Mouse (Mus musculus): ENCODE data around the gene Lypd6b. TPM values are rescaled to one million over a fixed set of nuclear protein-coding genes. Genes with fewer than 3 reads are reported as not detected.

Lypd6b gene
- polyA plus RNA-seq, 1 experiment, result 6.0 TPM

- TF ChIP-seq POLR2A (IDR thresholded peaks at IDR 0.05; ENCODE audit: insufficient read depth, low read length), result no peak
- no peak for TF ChIP-seq CTCF (IDR thresholded peaks at IDR 0.05; ENCODE audit: low read depth, low read length)
- TF ChIP-seq EP300 (IDR thresholded peaks at IDR 0.05; ENCODE audit: insufficient read depth, low read depth, low read length), result no peak
- Histone ChIP-seq H3K9me3 (replicated peaks; ENCODE audit: control insufficient read depth, insufficient read depth, low read length, poor library complexity, severe bottlenecking) (no peaks in the 10 kb centered on the region), H3K9ac (ENCODE audit: low read depth, poor library complexity, severe bottlenecking) (no peak overlapping the region), H3K27me3 (ENCODE audit: control insufficient read depth, insufficient read depth, low read length, poor library complexity, severe bottlenecking) (no peaks in the 10 kb centered on the region), H3K4me3 (ENCODE audit: low read depth, low read length) (no peak overlapping the region), H3K4me1 (ENCODE audit: control insufficient read depth, insufficient read depth, low read length) (no peaks in the 10 kb centered on the region), H3K27ac (ENCODE audit: insufficient read depth, low read length) (no peak overlapping the region), H3K36me3 (ENCODE audit: control insufficient read depth, insufficient read depth, low read length, poor library complexity, severe bottlenecking) (no peaks in the 10 kb centered on the region)
Measured at GRCm38 (mm10) chr2:49856161-49856564, 68.7 kb downstream of the Lypd6b start.

GRCm38 (mm10) chr2:49856584-49856983, 69.1 kb downstream of the Lypd6b start:
- Histone ChIP-seq H3K27ac (ENCODE audit: insufficient read depth, low read length) (no peak overlapping the region), H3K27me3 (ENCODE audit: control insufficient read depth, insufficient read depth, low read length, poor library complexity, severe bottlenecking) (no peaks in the 10 kb centered on the region)
- TF ChIP-seq EP300 (IDR thresholded peaks at IDR 0.05; ENCODE audit: insufficient read depth, low read depth, low read length) (no peak), POLR2A (IDR thresholded peaks at IDR 0.05; ENCODE audit: insufficient read depth, low read length) (no peak), CTCF (IDR thresholded peaks at IDR 0.05; ENCODE audit: low read depth, low read length) (no peak)

DNA sequence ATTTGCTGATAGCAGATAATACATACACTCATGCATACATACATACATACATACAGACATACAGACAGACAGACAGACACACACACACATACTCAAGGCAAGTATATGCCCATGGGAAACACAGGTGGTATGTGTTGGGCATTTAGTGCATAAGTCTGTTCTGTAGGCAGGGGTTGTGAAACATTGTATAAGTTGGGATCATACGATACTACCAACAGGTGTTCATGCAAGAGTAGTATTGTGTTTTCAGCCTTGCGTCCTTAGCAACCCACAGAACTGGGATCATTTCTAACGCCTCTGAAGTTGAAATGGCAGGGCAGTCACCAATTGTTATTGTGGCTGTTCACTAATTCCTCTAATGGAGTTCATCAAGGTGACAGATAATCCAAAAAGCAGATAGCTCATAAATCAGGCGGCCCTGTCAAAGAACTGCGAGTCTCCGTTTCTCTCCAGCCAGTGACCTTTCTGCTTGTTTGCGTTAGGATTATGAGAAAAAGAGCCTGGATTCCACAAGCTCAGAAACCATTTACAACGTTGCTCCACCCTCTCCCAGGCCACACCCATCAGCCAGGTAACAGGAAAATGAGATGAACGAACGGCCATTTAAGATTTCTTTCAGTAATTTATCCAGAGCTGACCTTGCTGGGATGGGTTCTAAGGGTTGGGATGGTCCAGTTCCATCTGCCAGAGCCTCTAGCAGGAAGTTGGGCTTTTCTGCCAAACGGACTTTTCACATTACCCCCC, 72.9 kb downstream of the Lypd6b start:
- no peak for TF ChIP-seq CTCF (IDR thresholded peaks at IDR 0.05; ENCODE audit: low read depth, low read length)
- Histone ChIP-seq H3K27me3 (ENCODE audit: control insufficient read depth, insufficient read depth, low read length, poor library complexity, severe bottlenecking) (no peaks in the 10 kb centered on the region), H3K4me1 (ENCODE audit: control insufficient read depth, insufficient read depth, low read length) (no peaks in the 10 kb centered on the region), H3K36me3 (ENCODE audit: control insufficient read depth, insufficient read depth, low read length, poor library complexity, severe bottlenecking) (no peaks in the 10 kb centered on the region), H3K9me3 (replicated peaks; ENCODE audit: control insufficient read depth, insufficient read depth, low read length, poor library complexity, severe bottlenecking) (no peaks in the 10 kb centered on the region), H3K27ac (ENCODE audit: insufficient read depth, low read length) (no peak overlapping the region), H3K9ac (ENCODE audit: low read depth, poor library complexity, severe bottlenecking) (no peak overlapping the region), H3K4me3 (ENCODE audit: low read depth, low read length) (no peak overlapping the region)

More at GRCm38 (mm10) chr2:49856584-49856983, 69.1 kb downstream of the Lypd6b start:
- Histone ChIP-seq H3K9me3 (replicated peaks; ENCODE audit: control insufficient read depth, insufficient read depth, low read length, poor library complexity, severe bottlenecking) (no peaks in the 10 kb centered on the region), H3K4me3 (ENCODE audit: low read depth, low read length) (no peak overlapping the region), H3K4me1 (ENCODE audit: control insufficient read depth, insufficient read depth, low read length) (no peaks in the 10 kb centered on the region), H3K36me3 (ENCODE audit: control insufficient read depth, insufficient read depth, low read length, poor library complexity, severe bottlenecking) (no peaks in the 10 kb centered on the region), H3K9ac (ENCODE audit: low read depth, poor library complexity, severe bottlenecking) (no peak overlapping the region)

DNA sequence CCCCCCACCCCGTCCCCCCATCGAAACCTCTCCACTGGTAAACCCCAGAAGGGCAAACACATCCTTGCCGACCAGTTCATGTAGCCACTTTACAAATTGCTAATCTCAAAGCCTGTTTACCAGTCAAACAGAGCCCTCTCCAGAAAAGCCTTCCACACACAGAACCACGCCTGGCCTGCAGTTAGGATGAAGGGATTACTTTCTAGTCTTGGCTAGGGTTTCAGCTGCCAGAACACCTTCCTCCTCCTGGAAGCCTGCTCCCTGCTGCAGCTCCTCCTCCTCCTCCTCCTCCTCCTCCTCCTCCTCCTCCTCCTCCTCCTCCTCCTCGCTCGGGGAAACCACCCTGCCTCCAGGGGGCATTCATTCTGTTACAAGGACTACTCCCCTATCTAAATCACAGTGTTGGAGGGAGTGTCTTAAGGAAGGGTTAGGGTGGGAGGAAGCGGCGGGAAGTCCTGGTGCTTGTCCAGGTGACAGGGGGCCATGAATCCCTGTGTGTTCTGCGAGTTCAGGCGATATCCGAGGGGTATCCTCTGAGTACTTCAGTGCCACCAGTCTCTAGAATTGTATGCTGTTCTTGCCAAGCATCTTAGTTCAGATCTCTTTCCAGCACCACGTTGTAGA, 73.6 kb downstream of the Lypd6b start:
- Histone ChIP-seq H3K9ac (ENCODE audit: low read depth, poor library complexity, severe bottlenecking) (no peak overlapping the region), H3K36me3 (ENCODE audit: control insufficient read depth, insufficient read depth, low read length, poor library complexity, severe bottlenecking) (no peaks in the 10 kb centered on the region), H3K27me3 (ENCODE audit: control insufficient read depth, insufficient read depth, low read length, poor library complexity, severe bottlenecking) (no peaks in the 10 kb centered on the region), H3K4me1 (ENCODE audit: control insufficient read depth, insufficient read depth, low read length) (no peaks in the 10 kb centered on the region), H3K4me3 (ENCODE audit: low read depth, low read length) (no peak overlapping the region), H3K27ac (ENCODE audit: insufficient read depth, low read length) (no peak overlapping the region), H3K9me3 (replicated peaks; ENCODE audit: control insufficient read depth, insufficient read depth, low read length, poor library complexity, severe bottlenecking) (no peaks in the 10 kb centered on the region)
- no peak for TF ChIP-seq EP300 (IDR thresholded peaks at IDR 0.05; ENCODE audit: insufficient read depth, low read depth, low read length)
- TF ChIP-seq CTCF (IDR thresholded peaks at IDR 0.05; ENCODE audit: low read depth, low read length), result no peak
- TF ChIP-seq POLR2A (IDR thresholded peaks at IDR 0.05; ENCODE audit: insufficient read depth, low read length), result no peak

DNA sequence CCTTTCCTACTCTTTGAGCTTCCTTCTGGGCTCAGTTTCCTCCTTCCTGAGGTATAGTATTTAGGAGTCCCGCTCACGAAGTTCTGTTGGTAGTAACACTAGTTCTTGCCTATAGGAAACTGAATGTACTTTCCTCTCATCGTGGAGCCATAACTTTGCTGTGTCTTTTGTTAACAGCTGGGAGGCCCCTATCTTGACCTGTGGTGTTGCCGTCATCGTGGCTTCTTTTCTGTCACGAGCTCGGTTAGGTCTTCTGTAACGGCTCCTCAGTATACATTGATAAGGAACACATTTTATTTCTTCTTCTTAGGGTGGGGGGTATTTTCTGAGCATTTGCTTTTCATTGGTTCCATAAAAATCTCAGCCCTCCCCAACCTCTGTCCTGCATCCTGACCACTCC, 74.2 kb downstream of the Lypd6b start:
- Histone ChIP-seq H3K9ac (ENCODE audit: low read depth, poor library complexity, severe bottlenecking) (no peak overlapping the region), H3K9me3 (replicated peaks; ENCODE audit: control insufficient read depth, insufficient read depth, low read length, poor library complexity, severe bottlenecking) (no peaks in the 10 kb centered on the region), H3K4me1 (ENCODE audit: control insufficient read depth, insufficient read depth, low read length) (no peaks in the 10 kb centered on the region), H3K36me3 (ENCODE audit: control insufficient read depth, insufficient read depth, low read length, poor library complexity, severe bottlenecking) (no peaks in the 10 kb centered on the region), H3K27me3 (ENCODE audit: control insufficient read depth, insufficient read depth, low read length, poor library complexity, severe bottlenecking) (no peaks in the 10 kb centered on the region), H3K4me3 (ENCODE audit: low read depth, low read length) (no peak overlapping the region), H3K27ac (ENCODE audit: insufficient read depth, low read length) (no peak overlapping the region)
- TF ChIP-seq POLR2A (IDR thresholded peaks at IDR 0.05; ENCODE audit: insufficient read depth, low read length), result no peak
- TF ChIP-seq CTCF (IDR thresholded peaks at IDR 0.05; ENCODE audit: low read depth, low read length), result no peak
- TF ChIP-seq EP300 (IDR thresholded peaks at IDR 0.05; ENCODE audit: insufficient read depth, low read depth, low read length), result no peak

DNA sequence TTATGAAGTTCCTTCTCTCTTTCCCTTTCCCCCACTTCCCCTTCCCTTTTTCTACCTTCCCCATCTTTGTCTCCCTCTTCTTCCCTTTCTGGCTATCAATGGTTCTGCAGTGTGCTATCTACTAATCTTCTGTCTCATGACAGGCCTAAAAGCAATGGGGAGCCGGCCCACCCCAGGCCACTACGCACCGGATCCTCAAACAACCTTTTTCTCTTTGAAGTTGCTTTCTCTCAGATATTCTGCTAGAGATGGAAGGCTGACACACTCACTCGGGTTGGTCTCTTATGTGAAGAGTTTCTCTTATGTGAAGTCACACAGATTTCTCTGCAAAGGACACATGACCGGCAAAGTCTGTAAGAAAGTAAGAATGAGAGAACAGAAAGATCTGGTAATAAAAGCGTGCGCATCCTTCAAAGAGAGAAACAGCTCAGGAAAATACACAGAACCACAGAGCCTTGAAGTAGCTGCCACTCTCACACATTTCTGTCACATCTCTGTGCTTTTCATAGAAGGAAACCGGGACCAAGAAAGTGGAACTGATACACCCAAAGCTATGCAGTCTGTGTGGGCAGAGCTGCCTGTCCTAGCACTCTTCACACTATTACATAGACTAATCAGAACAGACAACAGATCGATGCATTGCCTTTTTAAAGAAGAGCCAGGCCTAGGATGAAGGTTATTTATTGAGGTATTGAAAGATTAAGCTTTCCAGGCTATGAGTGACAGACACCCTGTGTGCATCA, 80.8 kb downstream of the Lypd6b start:
- H3K27me3 ChIP-seq (ENCODE audit: control insufficient read depth, insufficient read depth, low read length, poor library complexity, severe bottlenecking), result no peaks in the 10 kb centered on the region
- no peaks in the 10 kb centered on the region for H3K36me3 ChIP-seq (ENCODE audit: control insufficient read depth, insufficient read depth, low read length, poor library complexity, severe bottlenecking)
- H3K4me1 ChIP-seq (ENCODE audit: control insufficient read depth, insufficient read depth, low read length), result no peaks in the 10 kb centered on the region
- TF ChIP-seq EP300 (IDR thresholded peaks at IDR 0.05; ENCODE audit: insufficient read depth, low read depth, low read length) (no peak), CTCF (IDR thresholded peaks at IDR 0.05; ENCODE audit: low read depth, low read length) (no peak)
- H3K27ac ChIP-seq (ENCODE audit: insufficient read depth, low read length), result no peak overlapping the region
- no peak overlapping the region for H3K9ac ChIP-seq (ENCODE audit: low read depth, poor library complexity, severe bottlenecking)
- no peaks in the 10 kb centered on the region for H3K9me3 ChIP-seq (replicated peaks; ENCODE audit: control insufficient read depth, insufficient read depth, low read length, poor library complexity, severe bottlenecking)
- no peak overlapping the region for H3K4me3 ChIP-seq (ENCODE audit: low read depth, low read length)

All from ES-Bruce4 (cell line).